Mouse (Mus musculus) bone marrow macrophage, adult 2 months (primary cell): ENCODE measurements at regions not wholly inside any gene's neighbourhood (a gene's known extent, or its start where the extent isn't known, plus 50 kb on each side); places are given as distances from the start of the nearest gene placed in this dataset.

ENCODE experiments used
- CTCF ChIP-seq: IDR thresholded peaks from 2 replicates; pipeline ENCODE4 v1.5.1; 2012; ENCODE audit warnings: low read depth, mild to moderate bottlenecking, low read length, moderate library complexity
- POLR2A ChIP-seq: IDR thresholded peaks from 2 replicates; pipeline ENCODE4 v1.6.1; 2012; ENCODE audit warnings: mild to moderate bottlenecking, low read depth, low read length, borderline replicate concordance

- no peak for TF ChIP-seq CTCF
- no peak for TF ChIP-seq POLR2A
Measured at GRCm38 (mm10) chr4:55695246-55695645, 163.0 kb upstream of the Klf4 start.
